Mouse (Mus musculus): ENCODE results near the gene Ddx50.
"Not testable (repeated sequence)": the region's sequence is repeated elsewhere in the genome, so short reads cannot be mapped to it uniquely, and the experiment has no call there.

Ddx50 gene

DNA sequence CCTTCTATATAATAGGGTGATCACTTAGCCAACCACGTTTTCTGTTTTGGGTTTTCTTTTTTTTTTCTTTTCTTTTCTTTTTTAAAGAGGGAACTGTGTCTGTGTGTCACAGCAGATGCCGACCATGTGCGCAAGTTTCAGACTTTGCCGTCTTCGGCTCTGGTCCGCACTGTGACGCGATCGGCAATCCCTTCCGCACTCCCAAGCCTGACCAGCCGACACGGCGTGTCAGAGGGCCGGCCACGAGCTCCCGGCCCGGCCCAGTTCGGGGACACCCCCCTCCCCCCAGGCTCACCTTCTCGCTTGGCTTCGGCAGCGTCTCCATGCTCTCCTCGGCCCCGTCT, 49.2 kb downstream of the Ddx50 start:
- intact Hi-C loops (cut with DNase I), result no loop called here

DNA sequence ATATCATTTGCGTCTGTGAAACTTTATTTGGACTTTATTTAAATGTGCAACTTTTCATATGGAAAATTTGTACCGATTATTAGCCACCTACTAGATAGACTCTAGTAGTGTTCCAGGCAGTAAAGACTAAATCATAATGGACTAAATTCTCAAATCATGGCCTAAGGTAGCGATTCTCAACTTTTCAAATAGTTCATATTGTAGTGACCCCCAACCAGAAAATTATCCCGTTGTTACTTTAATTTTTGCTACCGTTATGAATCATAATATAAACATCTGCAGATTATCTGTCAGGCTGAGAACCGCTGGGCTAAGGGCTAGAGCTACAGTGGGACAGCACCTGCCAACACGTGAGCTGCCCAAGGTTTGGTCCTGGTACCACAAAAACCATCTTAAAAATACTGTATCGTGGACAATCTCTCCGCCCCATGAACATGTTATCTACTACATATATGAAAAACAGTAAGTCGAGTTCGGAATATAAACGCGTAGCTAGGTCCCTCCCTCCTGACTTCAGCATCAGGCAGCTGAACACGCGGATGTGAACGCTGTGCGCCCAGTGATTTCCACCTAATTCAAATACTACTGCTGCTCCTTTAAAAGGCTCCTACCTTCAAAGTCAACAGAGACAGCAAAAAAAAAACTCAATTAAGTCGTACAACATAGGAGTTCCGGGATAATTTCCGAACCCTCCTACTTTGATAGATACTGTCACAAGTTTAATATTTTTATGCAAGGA, 49.8 kb downstream of the Ddx50 start:
- intact Hi-C loops (cut with DNase I), result no loop called here

DNA sequence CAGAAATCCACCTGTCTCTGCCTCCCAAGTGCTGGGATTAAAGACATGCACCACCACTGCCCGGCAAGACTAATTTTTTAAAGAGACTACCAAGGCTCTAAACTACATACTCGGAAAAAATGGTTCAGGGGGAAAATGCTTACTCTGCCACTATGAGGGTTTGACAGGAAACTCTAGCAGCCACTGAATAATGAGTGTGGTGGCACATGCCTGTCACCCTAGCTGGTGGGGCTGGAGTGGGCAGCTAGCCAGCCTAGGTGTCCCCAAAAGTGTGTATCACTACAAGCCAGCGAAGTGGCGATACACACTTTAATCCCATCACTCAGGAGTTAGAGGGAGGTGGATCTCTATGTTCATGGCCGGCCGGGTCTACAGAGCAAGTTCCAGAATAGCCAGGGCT, 51.0 kb downstream of the Ddx50 start:
- intact Hi-C loops (cut with DNase I), result no loop called here

DNA sequence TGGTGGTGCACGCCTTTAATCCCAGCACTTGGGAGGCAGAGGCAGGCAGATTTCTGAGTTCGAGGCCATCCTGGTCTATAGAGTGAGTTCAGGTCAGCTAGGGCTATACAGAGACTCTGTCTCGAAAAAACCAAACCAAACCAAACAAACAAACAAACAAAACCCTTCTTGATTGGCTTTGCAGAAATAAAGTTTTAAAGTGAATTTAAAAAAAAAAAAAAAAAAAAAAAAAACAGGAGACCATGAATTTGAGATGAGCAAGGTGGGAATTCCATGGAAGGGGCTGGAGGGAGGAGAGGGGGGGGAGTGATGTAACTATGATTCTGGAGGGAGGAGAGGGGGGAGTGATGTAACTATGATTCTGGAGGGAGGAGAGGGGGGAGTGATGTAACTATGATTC, 51.7 kb downstream of the Ddx50 start:
- intact Hi-C loops (cut with DNase I), result loop anchor here (5.0 kb wide), 1 partner anchor 48 kb away; no protein-coding TSS in a partner anchor

DNA sequence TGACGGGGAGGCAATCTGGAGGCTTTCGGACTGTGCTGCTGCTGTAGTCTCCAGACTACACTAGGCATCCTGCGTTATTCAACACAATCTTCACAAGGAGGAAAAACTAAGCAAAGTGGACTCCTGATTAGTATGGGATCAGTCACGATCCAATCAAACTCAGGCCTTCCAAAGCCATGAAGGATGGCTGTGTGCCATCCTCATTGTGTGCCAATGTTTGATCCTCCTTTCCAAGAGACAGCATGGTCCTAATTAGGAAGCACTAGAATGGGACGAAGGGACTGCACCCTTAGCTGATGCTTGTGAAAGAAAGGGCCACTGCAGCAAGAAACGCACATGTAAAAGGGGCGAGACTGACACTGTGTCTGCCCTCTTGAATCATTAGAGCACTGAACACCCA, 58.5 kb downstream of the Ddx50 start:
- intact Hi-C loops (cut with DNase I), result no loop called here

DNA sequence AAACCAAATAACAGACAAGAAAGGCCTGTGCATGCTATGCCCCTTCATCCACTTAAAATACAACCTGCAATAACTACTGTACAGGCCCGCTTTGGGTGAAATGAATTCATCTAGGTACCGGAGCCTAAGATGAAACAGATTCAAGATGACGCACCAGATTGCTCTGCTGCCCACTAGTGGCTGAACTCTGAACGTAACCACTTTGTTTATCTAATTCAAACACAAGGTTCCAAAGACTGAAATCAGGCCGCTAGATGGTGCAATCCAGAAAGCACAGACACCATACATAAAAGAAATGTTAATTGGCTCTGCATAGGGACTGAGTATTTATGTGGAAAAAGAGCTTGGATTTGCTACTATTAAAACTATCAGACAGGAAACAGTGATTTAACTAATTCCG, 60.8 kb downstream of the Ddx50 start:
- intact Hi-C loops (cut with DNase I), result no loop called here

DNA sequence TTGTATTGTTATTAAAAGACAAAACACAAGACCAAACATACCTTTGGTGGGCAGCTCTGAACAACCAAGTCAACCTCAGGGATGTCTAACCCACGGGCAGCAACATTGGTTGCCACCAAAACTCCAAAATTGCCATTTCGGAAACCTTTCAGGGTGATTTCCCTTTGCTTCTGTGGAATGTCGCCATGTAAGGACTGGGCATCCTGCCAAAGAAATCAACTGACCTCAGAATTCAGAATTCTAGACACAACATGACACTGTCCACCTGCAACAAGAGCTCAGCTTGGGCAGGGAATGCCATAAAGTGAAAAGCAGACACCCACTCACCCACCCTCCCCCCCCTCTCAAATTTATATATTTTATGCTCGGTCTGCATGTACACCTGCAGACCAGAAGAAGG, 62.4 kb downstream of the Ddx50 start:
- intact Hi-C loops (cut with DNase I), result loop anchor here (5.0 kb wide), 1 partner anchor 34 kb away; no protein-coding TSS in a partner anchor

DNA sequence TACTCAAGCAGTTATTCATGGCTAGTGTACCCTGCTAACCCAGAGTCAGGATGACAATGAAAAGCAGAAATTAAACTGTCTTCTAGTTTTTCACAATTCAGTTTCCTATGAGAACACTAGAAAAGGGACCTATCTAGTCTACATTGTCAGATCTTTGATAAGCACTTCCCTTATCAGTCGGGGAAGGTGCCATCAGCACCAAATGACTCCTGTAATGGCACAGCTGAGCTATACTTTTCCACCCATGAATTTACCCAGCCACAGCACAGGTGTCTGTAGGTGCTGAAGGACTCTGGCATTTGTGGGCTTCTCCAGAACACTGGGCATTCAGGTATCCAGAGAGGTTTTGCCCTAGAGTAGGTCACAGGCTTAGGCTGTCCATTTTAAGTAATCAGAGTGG, 67.8 kb downstream of the Ddx50 start:
- intact Hi-C loops (cut with DNase I), result no loop called here

DNA sequence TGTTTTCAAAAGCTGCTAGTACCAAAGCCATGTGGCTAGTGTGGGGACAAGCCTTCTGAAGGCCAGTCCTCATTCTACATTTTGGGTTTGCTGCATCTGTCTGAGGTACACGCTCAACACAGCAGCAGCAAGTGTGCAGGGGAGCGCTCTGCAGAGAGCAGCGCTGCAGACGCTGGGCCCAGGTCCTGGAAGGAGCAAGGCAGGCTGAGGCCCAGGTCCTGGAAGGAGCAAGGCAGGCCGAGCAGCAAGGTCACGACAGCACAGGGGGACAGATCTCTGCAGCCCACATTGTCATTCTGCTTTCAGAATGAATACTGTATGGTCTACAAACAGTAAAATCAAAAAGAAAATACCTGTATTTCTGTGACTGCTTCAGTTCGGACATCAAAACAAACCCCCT, 68.3 kb downstream of the Ddx50 start:
- intact Hi-C loops (cut with DNase I), result no loop called here

DNA sequence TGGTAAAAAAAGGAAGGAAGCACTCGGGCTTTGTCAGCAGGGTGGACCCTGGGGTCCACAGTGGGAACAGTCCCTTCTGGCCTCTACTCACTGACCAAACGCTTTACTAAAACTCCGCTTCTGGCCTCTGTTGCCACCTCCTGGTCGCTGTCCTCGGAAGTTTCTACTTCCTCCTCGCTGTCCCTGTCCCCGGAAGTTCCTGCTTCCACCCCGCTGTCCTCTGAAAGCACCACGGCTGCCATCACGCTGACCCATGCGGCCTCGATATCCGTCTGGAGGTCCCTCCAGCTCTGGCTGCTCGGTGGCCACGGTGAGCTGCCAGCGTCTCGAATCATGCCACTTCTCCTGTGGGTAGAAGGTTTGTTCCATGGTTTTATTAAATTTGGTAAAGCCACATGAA, 68.8 kb downstream of the Ddx50 start:
- intact Hi-C loops (cut with DNase I), result no loop called here

DNA sequence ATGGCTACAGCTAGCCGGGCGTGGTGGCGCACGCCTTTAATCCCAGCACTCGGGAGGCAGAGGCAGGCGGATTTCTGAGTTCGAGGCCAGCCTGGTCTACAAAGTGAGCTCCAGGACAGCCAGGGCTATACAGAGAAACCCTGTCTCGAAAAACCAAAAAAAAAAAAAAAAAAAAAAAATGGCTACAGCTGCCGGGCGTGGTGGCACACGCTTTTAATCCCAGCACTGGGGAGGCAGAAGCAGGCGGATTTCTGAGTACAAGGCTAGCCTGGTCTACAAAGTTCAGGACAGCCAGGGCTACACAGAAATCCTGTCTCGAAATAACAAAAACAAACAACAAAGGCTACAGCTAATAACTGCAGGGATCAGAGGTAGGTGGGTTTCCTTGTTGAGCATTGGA, 71.9 kb downstream of the Ddx50 start:
- intact Hi-C loops (cut with DNase I), result not testable (repeated sequence)

DNA sequence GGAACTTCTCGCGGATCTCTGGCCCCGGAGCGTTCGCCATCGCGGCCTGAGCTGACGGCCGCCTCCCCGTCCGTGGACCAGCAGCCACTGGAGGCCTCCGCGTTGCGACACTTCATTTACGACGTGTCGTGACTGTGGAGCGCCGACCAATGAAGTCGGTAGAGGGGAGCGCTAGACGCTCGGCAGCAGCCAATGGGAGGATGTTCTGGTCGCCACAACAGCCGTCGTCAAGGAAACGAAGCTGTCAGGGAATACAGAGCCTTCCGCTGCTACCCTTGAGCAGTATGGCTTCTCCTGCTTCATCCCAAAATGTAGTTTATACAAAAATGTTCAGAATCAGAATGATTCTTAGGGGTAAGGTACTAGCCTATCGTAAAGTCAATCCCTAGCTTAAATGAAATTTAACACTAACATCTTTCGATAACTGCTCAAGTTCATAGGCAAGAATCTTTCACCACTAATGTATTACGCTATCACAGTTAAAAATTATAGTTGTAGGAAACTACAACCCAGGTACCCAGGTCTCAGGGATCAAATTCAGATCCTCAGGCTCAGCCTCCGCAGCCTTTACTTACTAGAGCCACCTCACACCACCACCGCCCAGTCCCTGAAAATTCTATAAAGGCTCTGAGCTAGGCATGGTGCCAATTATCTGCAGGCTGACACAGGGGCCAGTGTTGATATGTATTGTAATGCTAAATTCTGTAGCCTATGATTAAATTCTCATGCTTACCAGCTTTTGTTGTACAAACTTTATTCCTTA, 72.5 kb downstream of the Ddx50 start, which contains the start of gene Kif1bp:
Gene Kif1bp, minus strand, starts transcription at position 120 of the 763 bp plus-strand sequence.
- intact Hi-C loops (cut with DNase I), result no loop called here

DNA sequence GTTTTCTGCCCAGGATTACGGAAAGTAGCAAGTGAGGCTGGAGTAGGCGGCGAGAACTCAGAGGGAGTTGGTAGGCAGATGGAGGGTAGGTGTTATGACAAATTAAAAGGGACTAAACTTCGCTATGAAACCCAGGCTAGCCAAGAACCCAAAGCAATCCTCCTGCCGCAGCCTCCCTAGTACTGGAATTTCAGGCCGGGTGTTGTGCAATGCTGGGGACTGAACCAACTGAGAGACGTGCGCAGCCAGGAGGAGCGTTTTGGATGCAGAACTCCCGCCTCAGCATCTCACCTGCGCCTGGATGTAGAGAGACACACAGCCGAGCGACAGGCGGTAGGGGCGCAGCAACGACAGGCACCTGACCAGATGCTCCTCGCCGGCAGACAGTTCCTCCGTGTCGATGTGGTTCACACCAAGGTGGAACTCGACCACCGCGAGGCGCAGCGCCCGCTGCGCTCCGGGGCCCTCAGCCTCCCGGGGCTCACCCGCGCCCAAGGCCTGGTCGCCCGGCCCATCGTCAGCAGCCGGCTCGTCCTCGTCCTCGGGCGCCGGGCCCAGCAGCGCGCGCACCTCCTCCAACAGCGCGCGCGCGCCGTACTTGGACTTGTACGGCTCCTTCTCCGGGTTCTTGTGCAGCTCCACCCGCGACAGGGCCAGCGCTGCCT, 73.2 kb downstream of the Ddx50 start:
- intact Hi-C loops (cut with DNase I), result no loop called here

DNA sequence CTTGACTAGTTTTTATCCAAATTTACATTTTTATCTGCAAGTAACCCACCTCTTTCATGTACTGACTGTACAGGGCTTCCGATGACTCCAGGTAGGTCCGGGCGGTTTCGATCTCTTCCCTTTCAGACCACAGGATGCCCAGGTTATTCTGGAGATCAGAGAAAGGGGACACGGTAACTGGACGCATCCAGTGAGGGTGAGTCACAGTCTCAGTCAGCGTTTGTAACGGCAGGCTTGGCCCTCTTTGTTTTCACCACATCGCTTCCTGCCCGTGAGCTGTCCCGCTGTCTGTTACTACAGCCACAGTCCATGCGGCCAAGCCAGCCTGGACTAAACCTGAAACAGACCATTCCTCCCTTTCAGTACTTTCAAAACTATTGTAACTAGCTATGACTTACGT, 76.0 kb downstream of the Ddx50 start:
- intact Hi-C loops (cut with DNase I), result no loop called here

DNA sequence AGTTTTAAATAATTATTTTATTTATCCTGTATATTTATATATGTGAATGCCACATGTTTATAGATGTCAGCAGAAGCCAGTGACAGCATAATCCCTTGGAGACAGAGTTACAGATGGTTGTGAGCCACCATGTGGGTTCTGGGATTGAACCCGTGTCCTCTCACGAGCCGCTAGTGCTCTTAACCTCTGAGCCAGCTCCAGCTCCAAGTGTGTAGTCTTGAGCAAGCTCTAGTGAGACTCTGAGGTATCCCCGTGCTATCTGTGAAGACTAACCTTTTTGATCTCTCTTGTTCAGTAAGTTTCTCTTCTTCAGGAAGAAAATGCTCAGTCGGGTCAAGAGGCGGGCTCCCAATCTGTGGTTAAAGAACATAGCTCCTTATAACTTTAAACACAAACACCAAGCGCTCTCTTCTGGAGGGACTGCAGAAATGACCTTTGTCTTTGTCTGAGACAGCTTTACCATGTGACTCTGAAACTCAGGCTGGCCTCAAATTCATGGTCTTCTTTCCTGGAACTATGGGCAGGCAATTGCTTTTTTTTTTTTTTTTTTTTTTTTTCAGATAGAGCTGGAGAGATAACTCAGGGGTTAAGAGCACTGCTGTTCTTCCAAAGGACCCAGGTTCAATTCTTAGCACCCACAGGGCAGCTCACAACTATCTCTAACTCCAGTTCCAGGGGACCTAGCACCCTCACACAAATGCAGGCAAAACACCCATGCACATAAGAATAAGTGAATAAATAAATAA, 80.7 kb downstream of the Ddx50 start:
- intact Hi-C loops (cut with DNase I), result no loop called here

DNA sequence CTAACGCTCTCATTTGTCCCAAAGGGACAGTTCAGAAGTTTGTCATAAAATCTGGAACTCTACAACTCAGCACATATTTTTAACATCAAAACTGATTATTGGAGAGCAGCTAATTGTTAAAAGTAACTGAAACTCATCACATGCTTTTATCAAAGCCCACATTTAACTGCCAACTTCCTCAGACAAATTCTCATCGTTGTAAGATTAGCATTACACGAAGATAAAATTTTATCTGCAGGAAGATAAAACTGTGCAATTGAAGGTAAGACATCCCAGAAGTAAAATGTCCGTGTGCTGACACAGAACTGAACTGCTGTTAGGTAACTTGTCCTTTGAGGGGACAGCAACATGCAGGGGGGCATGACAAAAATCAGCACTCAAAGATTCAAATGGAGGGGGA, 82.2 kb downstream of the Ddx50 start:
- intact Hi-C loops (cut with DNase I), result no loop called here

Small RNA genes within 50 kb of the gene (microRNA-seq; reads per million reads assigned to microRNA genes)
- gene Mir7215, result 0 reads per million in 2 experiments
